Mouse (Mus musculus) ES-Bruce4 (cell line): ENCODE data around the gene Fbln2. TPM values are rescaled to one million over a fixed set of nuclear protein-coding genes. Genes with fewer than 3 reads are reported as not detected.

Experiments used
- H3K27ac ChIP-seq: 2 replicates; pipeline ENCODE4 v1.5.1; 2012; ENCODE audit warnings: low read length, inconsistent platforms; ENCODE audit not compliant: insufficient read depth
- H3K27me3 ChIP-seq: 2 replicates; pipeline ENCODE4 v1.6.1; 2012; ENCODE audit warnings: mild to moderate bottlenecking, low read length, inconsistent platforms; ENCODE audit not compliant: control insufficient read depth, poor library complexity, insufficient read depth, severe bottlenecking
- H3K36me3 ChIP-seq: 2 replicates; pipeline ENCODE4 v1.6.1; 2012; ENCODE audit warnings: inconsistent platforms, mild to moderate bottlenecking, low read length, moderate library complexity; ENCODE audit not compliant: control insufficient read depth, poor library complexity, insufficient read depth, severe bottlenecking
- H3K4me1 ChIP-seq: one replicate; pipeline ENCODE4 v1.8.1; 2011; ENCODE audit warnings: low read length; ENCODE audit not compliant: control insufficient read depth, insufficient read depth
- H3K4me3 ChIP-seq: 2 replicates; pipeline ENCODE4 v1.5.1; 2011; ENCODE audit warnings: low read depth, mild to moderate bottlenecking, low read length
- H3K9ac ChIP-seq: 2 replicates; pipeline ENCODE4 v1.6.1; 2012; ENCODE audit warnings: low read depth, mild to moderate bottlenecking, inconsistent platforms; ENCODE audit not compliant: poor library complexity, severe bottlenecking
- H3K9me3 ChIP-seq: replicated peaks from 2 replicates; pipeline ENCODE4 v1.6.1; 2012; ENCODE audit warnings: mild to moderate bottlenecking, low read length, inconsistent platforms; ENCODE audit not compliant: control insufficient read depth, poor library complexity, insufficient read depth, severe bottlenecking
- CTCF ChIP-seq: IDR thresholded peaks from one replicate; pipeline ENCODE4 v1.8.1; 2011; ENCODE audit warnings: low read depth, low read length
- EP300 ChIP-seq: IDR thresholded peaks from 2 replicates; pipeline ENCODE4 v1.6.1; 2011; ENCODE audit warnings: low read depth, low read length; ENCODE audit not compliant: insufficient read depth
- POLR2A ChIP-seq: IDR thresholded peaks from one replicate; pipeline ENCODE4 v1.8.1; 2011; ENCODE audit warnings: low read length; ENCODE audit not compliant: insufficient read depth
- polyA plus RNA-seq: library from polyadenylated mRNA; stranded (reverse); fragments of >200 nt; gene quantifications from 2 replicates; pipeline ENCODE4 v1.2.4, GENCODE M21; 2011; ENCODE audit warnings: low read depth; ENCODE audit not compliant: missing spikeins, insufficient read depth, insufficient read length

Gene Fbln2
- polyA plus RNA-seq, 1 experiment: 23.3 TPM

GRCm38 (mm10) chr6:91244331-91244730 is 32.1 kb downstream of the Fbln2 start:
- no peaks in the 10 kb centered on the region for H3K4me1 ChIP-seq
- no peaks in the 10 kb centered on the region for H3K27me3 ChIP-seq
- no peak overlapping the region for H3K4me3 ChIP-seq
- no peak overlapping the region for H3K27ac ChIP-seq
- no peaks in the 10 kb centered on the region for H3K36me3 ChIP-seq
- TF ChIP-seq POLR2A: no peak
- TF ChIP-seq CTCF: no peak
- TF ChIP-seq EP300: no peak
- no peaks in the 10 kb centered on the region for H3K9me3 ChIP-seq
- no peak overlapping the region for H3K9ac ChIP-seq

DNA sequence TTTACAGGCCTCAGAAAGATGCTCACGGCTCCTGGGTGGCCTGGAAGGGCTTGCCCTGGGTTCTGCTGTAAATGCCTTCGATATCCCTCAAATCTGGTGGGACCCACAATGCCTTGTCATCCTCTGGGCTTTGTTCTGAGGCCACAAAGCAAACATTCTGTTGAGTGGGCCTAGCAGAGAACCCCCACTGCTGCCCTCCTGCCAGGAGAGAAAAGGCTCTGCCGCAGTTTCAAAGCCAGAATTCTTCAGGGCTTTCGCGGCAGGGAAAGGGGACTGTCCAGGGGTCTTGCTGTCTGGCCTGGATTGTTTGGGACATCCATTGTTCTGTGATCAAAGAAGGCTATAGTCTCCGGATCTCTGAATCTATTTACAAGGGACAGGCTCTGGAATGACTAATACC is 33.1 kb downstream of the Fbln2 start:
- Histone ChIP-seq H3K36me3 (no peaks in the 10 kb centered on the region), H3K27me3 (no peaks in the 10 kb centered on the region), H3K9me3 (no peaks in the 10 kb centered on the region), H3K4me1 (no peaks in the 10 kb centered on the region), H3K27ac (no peak overlapping the region), H3K4me3 (no peak overlapping the region), H3K9ac (no peak overlapping the region)
- TF ChIP-seq CTCF: no peak
- TF ChIP-seq EP300: no peak
- TF ChIP-seq POLR2A: no peak

DNA sequence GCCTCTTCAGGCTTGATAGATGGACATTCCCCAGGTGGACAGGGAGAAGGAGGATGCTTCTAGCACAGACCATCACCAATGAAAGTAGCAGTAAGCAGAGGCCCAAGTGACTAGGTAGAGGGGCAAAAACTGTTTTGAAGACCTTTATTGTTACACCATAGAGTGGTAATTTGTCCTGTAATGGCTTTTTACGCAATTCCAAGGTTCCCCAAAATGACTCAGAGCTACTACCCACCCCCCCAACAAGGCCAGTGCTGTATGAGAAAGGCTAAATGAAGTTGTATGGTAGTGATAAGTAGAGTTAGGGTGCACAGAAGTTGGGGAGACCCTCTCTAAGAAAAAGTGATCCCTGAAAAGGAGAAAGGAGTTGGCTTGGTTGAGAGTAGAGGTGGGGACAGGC is 35.1 kb downstream of the Fbln2 start:
- Histone ChIP-seq H3K9ac (no peak overlapping the region), H3K36me3 (no peaks in the 10 kb centered on the region), H3K27ac (no peak overlapping the region), H3K4me3 (no peak overlapping the region), H3K27me3 (no peaks in the 10 kb centered on the region), H3K4me1 (no peaks in the 10 kb centered on the region), H3K9me3 (no peaks in the 10 kb centered on the region)
- TF ChIP-seq EP300: no peak
- no peak for TF ChIP-seq CTCF
- TF ChIP-seq POLR2A: no peak

DNA sequence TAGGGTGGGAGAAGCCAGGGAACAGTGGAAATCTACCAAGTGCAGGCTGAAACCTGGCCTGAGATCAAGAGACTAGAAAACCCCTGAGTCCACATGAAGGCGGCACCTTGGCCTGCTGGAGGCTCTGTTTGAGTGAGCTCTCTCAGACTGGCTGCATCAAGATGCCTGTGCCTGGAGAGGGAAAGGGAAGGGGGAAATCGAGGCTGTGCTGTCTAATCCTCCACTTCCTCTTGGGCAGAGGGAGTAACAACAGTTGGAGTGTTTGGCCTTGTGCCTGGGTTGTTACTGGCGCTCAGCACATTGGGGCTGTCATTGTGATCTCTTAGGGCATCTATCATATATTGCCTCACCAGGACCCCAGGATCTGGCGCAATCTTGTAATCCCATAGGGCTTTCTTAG is 36.4 kb downstream of the Fbln2 start:
- no peak overlapping the region for H3K9ac ChIP-seq
- no peaks in the 10 kb centered on the region for H3K27me3 ChIP-seq
- H3K36me3 ChIP-seq: no peaks in the 10 kb centered on the region
- H3K4me3 ChIP-seq: no peak overlapping the region
- no peaks in the 10 kb centered on the region for H3K9me3 ChIP-seq
- no peak overlapping the region for H3K27ac ChIP-seq
- H3K4me1 ChIP-seq: no peaks in the 10 kb centered on the region
- no peak for TF ChIP-seq POLR2A
- no peak for TF ChIP-seq EP300
- no peak for TF ChIP-seq CTCF

- no peaks in the 10 kb centered on the region for H3K36me3 ChIP-seq
- H3K27ac ChIP-seq: no peak overlapping the region
- TF ChIP-seq POLR2A (no peak), EP300 (no peak), CTCF (no peak)
- H3K9ac ChIP-seq: no peak overlapping the region
- no peaks in the 10 kb centered on the region for H3K4me1 ChIP-seq
- no peaks in the 10 kb centered on the region for H3K9me3 ChIP-seq
- no peak overlapping the region for H3K4me3 ChIP-seq
- no peaks in the 10 kb centered on the region for H3K27me3 ChIP-seq
Measured at GRCm38 (mm10) chr6:91249797-91250196, 37.5 kb downstream of the Fbln2 start.

DNA sequence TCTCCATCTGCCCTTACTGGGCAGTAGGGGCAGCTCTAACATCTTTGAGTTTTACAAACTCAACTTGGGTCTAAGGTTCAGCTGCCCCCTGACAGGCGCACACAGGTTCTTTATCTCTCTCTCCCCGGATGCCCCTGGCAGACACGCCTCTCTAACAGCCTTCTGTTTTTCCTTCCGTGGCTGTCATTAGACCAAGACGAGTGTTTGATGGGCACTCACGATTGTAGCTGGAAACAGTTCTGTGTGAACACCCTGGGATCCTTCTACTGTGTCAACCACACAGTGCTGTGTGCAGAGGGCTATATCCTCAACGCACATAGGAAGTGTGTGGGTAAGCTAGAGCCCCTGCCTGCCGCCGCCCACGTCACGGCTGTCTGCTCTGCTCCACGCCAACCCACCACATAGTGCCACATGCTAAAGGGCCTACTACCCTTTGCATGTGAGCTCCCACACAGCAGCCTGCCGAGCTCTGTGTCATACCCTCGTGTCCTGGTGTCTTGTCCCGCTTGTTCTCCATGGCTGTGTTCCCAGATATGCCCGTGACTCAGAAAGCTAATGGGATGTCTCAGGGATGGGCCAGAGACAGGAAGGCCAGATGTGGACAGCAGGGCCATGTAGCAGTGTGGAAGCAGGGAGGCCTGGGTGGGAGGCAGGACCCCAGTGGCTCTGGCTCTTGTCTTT is 47.3 kb downstream of the Fbln2 start:
- Histone ChIP-seq H3K27me3 (no peaks in the 10 kb centered on the region), H3K9ac (no peak overlapping the region), H3K27ac (no peak overlapping the region), H3K4me1 (no peaks in the 10 kb centered on the region), H3K9me3 (no peaks in the 10 kb centered on the region), H3K4me3 (no peak overlapping the region), H3K36me3 (no peaks in the 10 kb centered on the region)
- TF ChIP-seq CTCF (no peak), EP300 (no peak), POLR2A (no peak)
